Mouse (Mus musculus) spleen, postnatal 36 days (tissue): ENCODE data around the gene Usp39.

ENCODE experiments used
- DNase-seq, 2 experiments: peaks; one replicate each; pipeline ENCODE4 v3.0.0; 2022; ENCODE audit warnings: low spot score in 2 of 2, mixed read lengths in 1 of 2

Gene Usp39

DNA sequence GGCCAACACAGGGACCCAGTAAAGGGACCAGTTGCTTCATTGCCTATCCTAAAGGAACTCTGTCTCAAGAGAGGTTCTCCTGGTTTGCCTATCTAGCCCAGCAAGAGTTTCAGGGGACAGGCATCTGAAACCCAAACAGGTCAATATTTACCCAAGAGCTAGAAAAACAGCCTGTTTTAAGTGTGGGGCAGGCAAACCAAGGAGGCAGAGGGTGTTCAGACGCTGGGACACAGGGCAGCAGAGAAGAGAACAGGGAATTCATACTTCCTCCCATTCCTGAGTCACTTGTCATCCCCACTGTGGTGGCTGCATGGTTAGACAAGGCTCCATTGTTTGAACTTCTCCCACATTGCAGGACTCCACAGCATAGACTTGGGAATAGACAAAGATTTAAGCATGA, 26.6 kb upstream of the Usp39 start:
- DNase-seq, result no peak

GRCm38 (mm10) chr6:72371147-72371546, 26.2 kb upstream of the Usp39 start:
- no peak for DNase-seq

DNA sequence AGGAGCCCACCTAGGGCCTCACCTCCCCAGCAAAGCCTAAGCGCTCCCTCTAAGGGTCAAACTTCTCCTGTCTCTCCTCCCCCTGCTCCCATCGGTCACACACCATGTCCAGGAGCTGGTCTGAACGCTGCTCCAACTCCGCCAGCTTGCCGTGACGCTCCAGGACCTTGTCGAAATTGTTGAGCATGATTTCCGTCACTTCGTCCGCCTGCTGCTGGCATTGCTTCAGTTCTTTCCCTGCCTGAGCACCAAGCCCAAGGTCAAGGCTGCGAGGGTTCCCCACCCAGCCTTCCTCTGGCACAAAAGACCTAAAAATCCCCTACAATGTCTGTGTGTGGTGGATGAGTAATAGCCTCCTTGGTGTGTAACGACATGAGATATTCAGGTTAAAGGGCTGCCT, 25.1 kb upstream of the Usp39 start:
- no peak for DNase-seq

GRCm38 (mm10) chr6:72369557-72369956, 24.6 kb upstream of the Usp39 start:
- no peak for DNase-seq

DNA sequence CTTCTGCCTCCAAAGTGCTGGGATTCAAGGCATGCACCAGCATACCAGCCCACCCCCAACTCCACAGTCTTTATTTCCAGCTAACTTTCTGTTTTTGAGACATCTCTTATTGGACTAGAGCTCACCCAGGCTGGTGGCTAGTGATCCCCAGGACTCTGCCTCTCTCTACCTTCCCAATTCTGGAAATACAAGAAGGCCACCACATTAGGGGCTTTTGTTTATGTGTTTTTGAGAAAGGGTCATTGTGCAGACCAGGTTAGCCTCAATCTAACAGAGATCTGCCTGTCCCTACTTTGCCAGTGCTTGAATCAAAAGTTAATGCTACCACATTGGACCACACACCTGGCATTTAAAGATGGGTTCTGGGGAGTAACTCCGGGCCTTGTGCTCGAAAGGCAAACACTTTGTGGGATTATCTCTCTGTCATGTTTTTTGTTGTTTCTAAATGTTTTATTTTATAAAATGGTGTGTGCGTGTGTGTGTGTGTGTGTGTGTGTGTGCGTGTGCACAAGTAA, 22.5 kb upstream of the Usp39 start:
- no peak for DNase-seq

GRCm38 (mm10) chr6:72366844-72367443, 22.0 kb upstream of the Usp39 start, which contains the start of gene Rnf181:
TSS of gene Rnf181 (minus strand) at chr6:72366956.
- DNase-seq, result no peak

- no peak for DNase-seq
Observed at GRCm38 (mm10) chr6:72366304-72366703, 21.3 kb upstream of the Usp39 start.

DNA sequence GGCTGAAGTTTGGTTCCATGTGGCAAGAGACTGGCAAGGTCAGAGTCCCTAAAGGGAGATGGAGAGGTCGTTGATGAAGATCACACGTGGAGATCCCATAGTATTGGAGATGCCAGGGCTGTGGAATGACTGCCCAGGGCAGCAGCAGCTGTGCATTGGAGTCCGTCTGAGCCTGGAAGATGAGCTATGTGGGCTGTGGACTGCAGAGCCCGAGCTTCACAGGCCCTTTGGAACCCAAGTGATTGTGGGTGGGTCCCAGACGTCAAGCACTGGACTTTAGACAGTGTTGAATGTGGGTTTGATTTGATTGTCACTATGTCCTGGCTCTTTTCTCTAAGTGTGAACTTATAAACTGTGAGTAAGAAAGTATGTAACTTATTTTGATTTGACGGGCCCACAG, 20.0 kb upstream of the Usp39 start:
- no peak for DNase-seq

GRCm38 (mm10) chr6:72364009-72364408, 19.0 kb upstream of the Usp39 start:
- no peak for DNase-seq

DNA sequence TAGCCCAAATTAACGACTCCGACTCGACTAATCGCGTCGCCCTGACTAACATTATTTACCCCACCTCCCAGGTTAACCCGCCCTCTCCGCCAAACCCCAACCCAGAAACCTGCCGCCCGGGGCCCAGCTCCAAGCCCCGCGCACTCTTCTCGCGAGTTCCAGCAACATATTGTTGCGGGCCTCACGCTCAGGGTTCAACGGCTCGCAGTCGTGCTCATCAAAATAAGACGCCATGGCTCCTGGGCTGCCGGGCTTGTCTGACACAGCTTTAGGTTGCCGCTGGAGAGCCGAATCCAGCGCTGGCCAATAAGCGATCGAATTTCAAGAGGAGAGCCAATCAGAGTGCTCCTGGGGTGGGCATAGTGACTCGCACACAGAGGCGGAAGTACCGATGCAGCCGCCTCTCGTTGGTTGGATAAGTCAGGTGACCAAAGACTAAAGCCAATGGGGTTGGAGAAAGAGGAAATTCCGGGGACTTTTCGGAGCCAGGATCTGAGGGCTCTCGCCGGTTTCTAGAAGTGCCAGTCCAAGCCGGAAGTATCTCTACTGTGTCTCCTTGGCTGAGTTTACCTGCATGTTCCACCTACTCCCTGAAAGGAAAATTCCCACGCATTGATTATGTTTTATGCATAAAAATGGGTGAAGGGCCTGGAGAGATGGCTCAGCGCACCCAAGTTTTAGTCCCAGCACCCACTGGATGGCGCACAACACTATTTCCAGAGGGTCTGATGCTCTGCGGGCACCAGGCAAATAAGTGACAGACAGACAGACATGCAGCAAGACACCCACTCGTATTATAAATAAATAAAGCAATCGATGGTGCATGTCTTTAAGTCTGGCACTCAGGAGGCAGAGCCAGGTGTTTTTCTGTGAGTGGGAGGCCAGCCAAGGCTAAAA, 17.4 kb upstream of the Usp39 start:
- DNase-seq, result peak; percentile 98

GRCm38 (mm10) chr6:72361121-72361551, 16.2 kb upstream of the Usp39 start:
- DNase-seq, result no peak

- no peak for DNase-seq
Observed at GRCm38 (mm10) chr6:72360599-72360935, 15.6 kb upstream of the Usp39 start.

- no peak for DNase-seq
Observed at GRCm38 (mm10) chr6:72359891-72360598, 15.1 kb upstream of the Usp39 start.

GRCm38 (mm10) chr6:72359343-72359742, 14.4 kb upstream of the Usp39 start:
- no peak for DNase-seq

- no peak for DNase-seq
Observed at GRCm38 (mm10) chr6:72358086-72358764, 13.2 kb upstream of the Usp39 start.

- peak; percentile 37 to 40 for DNase-seq
Observed at GRCm38 (mm10) chr6:72357164-72358079, 12.4 kb upstream of the Usp39 start.

GRCm38 (mm10) chr6:72356001-72356532, 11.1 kb upstream of the Usp39 start:
- no peak for DNase-seq

DNA sequence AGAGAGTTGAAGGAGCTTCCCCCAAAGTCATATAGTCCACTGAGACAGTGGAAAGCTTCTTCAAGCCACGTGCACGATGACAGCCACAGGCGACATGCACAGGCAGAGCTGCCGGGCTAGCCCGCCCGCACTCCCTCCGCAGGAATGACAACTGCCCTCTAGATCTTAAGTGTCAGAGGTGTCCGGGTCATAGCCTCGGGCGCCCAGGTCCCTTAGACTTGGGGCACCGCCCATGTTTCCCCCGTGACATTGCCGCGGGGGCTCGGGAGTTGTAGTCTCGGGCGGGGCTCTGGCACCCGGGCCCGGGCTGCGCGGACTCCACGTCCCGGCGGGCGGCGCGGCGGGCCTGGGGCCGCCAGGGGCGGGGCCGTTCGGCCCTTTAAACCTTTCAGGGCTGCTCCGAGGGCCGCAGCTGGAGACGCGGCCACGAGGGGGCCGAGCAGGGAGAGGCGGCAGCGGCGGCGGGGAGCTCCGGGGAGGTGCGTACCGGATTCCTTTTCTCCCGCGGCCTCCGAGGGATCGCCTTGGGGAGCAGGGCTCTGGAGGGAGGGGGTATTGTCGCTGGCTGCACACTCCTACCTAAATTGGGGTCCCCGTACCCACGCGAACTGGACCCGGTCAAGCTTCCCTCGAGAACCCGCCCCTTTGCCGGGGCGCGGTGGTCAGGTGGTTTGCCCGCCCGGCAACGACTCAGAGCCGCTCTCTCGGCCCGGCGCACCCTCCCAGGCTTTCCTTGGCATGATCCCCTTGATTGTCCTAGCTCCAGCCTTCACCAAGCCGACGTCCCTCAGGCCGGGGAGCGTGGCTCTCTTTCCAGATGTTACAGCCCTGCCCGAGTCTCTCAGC, 10.3 kb upstream of the Usp39 start, which contains the start of gene Tmem150a:
TSS of gene Tmem150a (plus strand) at position 382 of the 846 bp plus-strand sequence.
- peak; percentile 71 to 72 for DNase-seq

DNA sequence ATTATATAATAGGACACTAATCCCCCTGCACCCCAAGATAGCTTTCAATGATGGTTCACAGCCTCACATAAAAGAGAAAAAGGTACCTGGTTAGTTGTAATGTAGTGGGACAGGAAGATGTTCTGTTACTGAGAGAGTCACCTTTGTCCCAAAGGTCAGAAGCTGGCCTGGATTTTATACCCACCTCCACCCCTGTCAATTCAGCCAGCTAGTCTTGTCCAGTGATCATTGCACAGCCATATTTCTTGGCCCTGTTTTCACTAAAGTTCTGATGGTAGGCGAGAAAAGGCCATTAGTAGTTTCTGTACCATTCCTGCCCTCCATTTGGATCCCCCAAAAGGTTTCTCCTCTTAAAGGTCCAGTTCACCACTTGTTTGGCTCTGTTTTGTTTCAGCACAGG, 9.0 kb upstream of the Usp39 start:
- DNase-seq, result no peak
